ENCODE assay signal across 19 mouse cellular contexts in the genomic region with DNA sequence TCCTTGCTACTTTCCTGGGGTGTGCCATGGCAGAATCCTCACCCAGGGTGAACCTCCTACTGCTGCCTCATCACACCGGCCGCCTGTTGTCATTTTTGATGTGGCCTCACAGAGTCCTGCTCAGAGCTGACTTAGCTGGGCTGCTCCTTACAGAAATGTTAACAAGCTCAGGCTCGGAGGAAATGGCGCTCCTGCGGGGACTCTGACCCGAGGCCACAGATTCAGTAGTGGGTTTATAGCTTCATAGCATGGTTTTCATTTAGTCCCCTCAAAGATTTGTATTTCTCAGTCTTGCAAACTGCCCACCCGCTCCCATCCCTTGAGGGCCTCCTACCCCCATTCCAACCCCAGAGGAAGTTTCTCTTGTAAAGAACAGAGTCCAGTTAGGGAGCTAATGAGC. TPM values are rescaled to one million over a fixed set of nuclear protein-coding genes. Genes with fewer than 3 reads are reported as not detected.
DNase-seq lines count a peak whose midpoint lies in the region; ATAC-seq and TF ChIP-seq lines count a peak whose summit lies in the region.
"Had no signal": no experiment of that assay in that cellular context is flagged by ENCODE, and none has a peak within 500 bp of the region (broad histone marks: within the 10 kb centered on the region; RNA-seq: fewer than 3 reads in every experiment).

No protein-coding gene starts in this region.

- no peak overlapping the region for H3K4me2 ChIP-seq in midbrain, embryonic 11.5 days
- H3K4me2 ChIP-seq in midbrain, postnatal 0 days (ENCODE audit: low read depth, low read length, poor library complexity, severe bottlenecking) = no peak overlapping the region
- H3K4me2 ChIP-seq in limb, embryonic 13.5 days (replicated peaks) = peak overlapping the region; percentile 5; the same call in 1 of the 2 replicates
- no peak overlapping the region for H3K4me2 ChIP-seq in intestine, embryonic 15.5 days (replicated peaks)
- H3K4me2 ChIP-seq in heart, embryonic 11.5 days = no peak overlapping the region
- H3K4me2 ChIP-seq: heart, embryonic 13.5 days; kidney, embryonic 15.5 days; neural tube, embryonic 15.5 days had no signal

- peak; percentile 43 for DNase-seq in embryo, embryonic 11 days
- no peak for DNase-seq in embryo, embryonic 10 days (ENCODE audit: low spot score)
- no peak for DNase-seq in midbrain, embryonic 11.5 days (ENCODE audit: low spot score, missing footprints)
- DNase-seq in midbrain, postnatal 0 days (ENCODE audit: low spot score) = no peak
- DNase-seq: adrenal gland, postnatal 14 days; cerebellum, adult 18-20 months; cerebellum, postnatal 36 days; heart, postnatal 4 days; thymus, postnatal 36 days had no signal

- H3K4me3 ChIP-seq in midbrain, embryonic 11.5 days (ENCODE audit: low read depth, low read length) = no peak overlapping the region
- no peak overlapping the region for H3K4me3 ChIP-seq in midbrain, postnatal 0 days (ENCODE audit: low read depth, low read length)
- no peak overlapping the region for H3K4me3 ChIP-seq in limb, embryonic 13.5 days
- no peak overlapping the region for H3K4me3 ChIP-seq in intestine, embryonic 15.5 days (replicated peaks)
- H3K4me3 ChIP-seq in heart, embryonic 11.5 days (ENCODE audit: low read depth, low read length) = no peak overlapping the region
- H3K4me3 ChIP-seq: heart, embryonic 13.5 days; kidney, embryonic 15.5 days; myocyte; neural tube, embryonic 15.5 days had no signal

- 61% methylated on average over 7 of the region's 7 CpGs for WGBS in midbrain, embryonic 11.5 days
- 59% methylated on average over 7 of the region's 7 CpGs for WGBS in midbrain, postnatal 0 days
- 21% methylated on average over 7 of the region's 7 CpGs for WGBS in limb, embryonic 13.5 days
- WGBS in intestine, embryonic 15.5 days = 75% methylated on average over 7 of the region's 7 CpGs
- WGBS in heart, embryonic 11.5 days (ENCODE audit: insufficient replicate concordance) = 68% methylated on average over 7 of the region's 7 CpGs

- H3K27ac ChIP-seq in midbrain, embryonic 11.5 days (ENCODE audit: low read depth, low read length) = no peak overlapping the region
- H3K27ac ChIP-seq in midbrain, postnatal 0 days (ENCODE audit: low read depth, low read length) = no peak overlapping the region
- no peak overlapping the region for H3K27ac ChIP-seq in limb, embryonic 13.5 days
- H3K27ac ChIP-seq in intestine, embryonic 15.5 days = no peak overlapping the region
- no peak overlapping the region for H3K27ac ChIP-seq in heart, embryonic 11.5 days (ENCODE audit: low read depth, low read length)
- H3K27ac ChIP-seq: heart, embryonic 13.5 days; kidney, embryonic 15.5 days; liver, embryonic 14.5 days; neural tube, embryonic 15.5 days had no signal

- TF ChIP-seq CTCF in midbrain, postnatal 0 days (IDR thresholded peaks at IDR 0.05) = no peak

- no peaks in the 10 kb centered on the region for H3K27me3 ChIP-seq in midbrain, embryonic 11.5 days (ENCODE audit: control insufficient read depth, insufficient read depth, low read length)
- H3K27me3 ChIP-seq in midbrain, postnatal 0 days (ENCODE audit: insufficient read depth, low read length) = no peaks in the 10 kb centered on the region
- no peaks in the 10 kb centered on the region for H3K27me3 ChIP-seq in limb, embryonic 13.5 days
- no peaks in the 10 kb centered on the region for H3K27me3 ChIP-seq in intestine, embryonic 15.5 days (replicated peaks)
- no peaks in the 10 kb centered on the region for H3K27me3 ChIP-seq in heart, embryonic 11.5 days (ENCODE audit: control insufficient read depth, insufficient read depth, low read length)
- H3K27me3 ChIP-seq: heart, embryonic 13.5 days; kidney, embryonic 15.5 days; neural tube, embryonic 15.5 days had no signal

- ATAC-seq in midbrain, embryonic 11.5 days (ENCODE audit: low FRiP score) = 0 out of 2 replicates have a peak, but pooled peaks have one; percentile 16
- no peak for ATAC-seq in midbrain, postnatal 0 days (ENCODE audit: low FRiP score)
- ATAC-seq in limb, embryonic 13.5 days (ENCODE audit: low FRiP score, low read depth) = peak; percentile 59; the same call in 1 of the 2 replicates
- no peak for ATAC-seq in intestine, embryonic 15.5 days
- ATAC-seq in erythroblast, adult 5-6 weeks (replicated peaks; ENCODE audit: low FRiP score, poor library complexity, severe bottlenecking) = no peak
- ATAC-seq in heart, embryonic 11.5 days (replicated peaks; ENCODE audit: insufficient number of reproducible peaks, low FRiP score, low TSS enrichment) = no peak
- ATAC-seq: lung, postnatal 0 days had no signal

- H3K9ac ChIP-seq in midbrain, embryonic 11.5 days (ENCODE audit: low read length) = no peak overlapping the region
- no peak overlapping the region for H3K9ac ChIP-seq in midbrain, postnatal 0 days (replicated peaks; ENCODE audit: low read length, poor library complexity, severe bottlenecking)
- no peak overlapping the region for H3K9ac ChIP-seq in limb, embryonic 13.5 days
- no peak overlapping the region for H3K9ac ChIP-seq in intestine, embryonic 15.5 days
- no peak overlapping the region for H3K9ac ChIP-seq in heart, embryonic 11.5 days (ENCODE audit: low read depth, low read length)
- H3K9ac ChIP-seq: heart, embryonic 13.5 days; kidney, embryonic 15.5 days; liver, embryonic 14.5 days; neural tube, embryonic 15.5 days had no signal

- H3K9me3 ChIP-seq in midbrain, embryonic 11.5 days (ENCODE audit: control insufficient read depth, low read length) = no peaks in the 10 kb centered on the region
- no peaks in the 10 kb centered on the region for H3K9me3 ChIP-seq in midbrain, postnatal 0 days (ENCODE audit: low read length)
- H3K9me3 ChIP-seq in limb, embryonic 13.5 days = no peaks in the 10 kb centered on the region
- H3K9me3 ChIP-seq in intestine, embryonic 15.5 days = no peaks in the 10 kb centered on the region
- H3K9me3 ChIP-seq in heart, embryonic 11.5 days (replicated peaks; ENCODE audit: control insufficient read depth, low read length) = no peaks in the 10 kb centered on the region
- H3K9me3 ChIP-seq: heart, embryonic 13.5 days; kidney, embryonic 15.5 days; neural tube, embryonic 15.5 days had no signal

- no peaks in the 10 kb centered on the region for H3K36me3 ChIP-seq in midbrain, embryonic 11.5 days (ENCODE audit: control insufficient read depth, insufficient read depth, low read length)
- H3K36me3 ChIP-seq in midbrain, postnatal 0 days (ENCODE audit: insufficient read depth, low read length) = no peaks in the 10 kb centered on the region
- H3K36me3 ChIP-seq in limb, embryonic 13.5 days = no peaks in the 10 kb centered on the region
- H3K36me3 ChIP-seq in intestine, embryonic 15.5 days = no peaks in the 10 kb centered on the region
- no peaks in the 10 kb centered on the region for H3K36me3 ChIP-seq in heart, embryonic 11.5 days (ENCODE audit: control insufficient read depth, insufficient read depth, low read length)
- H3K36me3 ChIP-seq: heart, embryonic 13.5 days; kidney, embryonic 15.5 days; neural tube, embryonic 15.5 days had no signal

- H3K4me1 ChIP-seq in midbrain, embryonic 11.5 days (ENCODE audit: control insufficient read depth, insufficient read depth, low read length) = no peaks in the 10 kb centered on the region
- 0 out of 2 replicates have a peak, but pooled peaks cover 3% of the 10 kb centered on the region for H3K4me1 ChIP-seq in midbrain, postnatal 0 days (ENCODE audit: insufficient read depth, low read length)
- H3K4me1 ChIP-seq in limb, embryonic 13.5 days = peaks cover 12% of the 10 kb centered on the region; the same call in 1 of the 2 replicates
- no peaks in the 10 kb centered on the region for H3K4me1 ChIP-seq in intestine, embryonic 15.5 days (replicated peaks)
- no peaks in the 10 kb centered on the region for H3K4me1 ChIP-seq in heart, embryonic 11.5 days (ENCODE audit: control insufficient read depth, insufficient read depth, low read length)
- H3K4me1 ChIP-seq: heart, embryonic 13.5 days; kidney, embryonic 15.5 days; neural tube, embryonic 15.5 days had no signal

RNA-seq across cellular contexts. Expression of a gene that starts 30.5 kb away (rescaled TPM):
- polyA plus RNA-seq in midbrain, embryonic 11.5 days (2014; fragmentation: Nextera tagmentation; extraction: Ambion mirVana) = 0.98 and 2.0 TPM in 2 replicates
- total RNA-seq in midbrain, postnatal 0 days (2014; rRNA removed) = 1.9 and 4.1 TPM in 2 replicates
- polyA plus RNA-seq in midbrain, postnatal 0 days (2015; fragmentation: Nextera tagmentation; extraction: Ambion mirVana) = 0.77 and 0.90 TPM in 2 replicates
- 2.1 and 2.3 TPM in 2 replicates for polyA plus RNA-seq in limb, embryonic 13.5 days (2015; fragmentation: Nextera tagmentation; extraction: Ambion mirVana)
- 5.5 and 6.3 TPM in 2 replicates for polyA plus RNA-seq in intestine, embryonic 15.5 days (2015; fragmentation: Nextera tagmentation; extraction: Ambion mirVana)
- 74.6 and 86.8 TPM in 2 replicates for total RNA-seq in erythroblast, adult 5-6 weeks (2015; ENCODE audit: low replicate concordance)
- total RNA-seq in erythroblast, adult 5-6 weeks (2017; ENCODE audit: low replicate concordance) = 83.0 and 85.5 TPM in 2 replicates
- 1.1 and 1.2 TPM in 2 replicates for polyA plus RNA-seq in heart, embryonic 11.5 days (2014; fragmentation: Nextera tagmentation; extraction: Ambion mirVana)
- polyA plus RNA-seq: myocyte had no signal

Comparison
In these comparisons a context has a peak if more than half of its experiments do, and no peak if none do; other contexts are left out.
1. ATAC-seq: peak in midbrain, embryonic 11.5 days (single experiment) and limb, embryonic 13.5 days (single experiment); none in midbrain, postnatal 0 days (single experiment), intestine, embryonic 15.5 days (single experiment), erythroblast, adult 5-6 weeks (single experiment) and heart, embryonic 11.5 days (single experiment).